Mouse (Mus musculus): ENCODE results near the gene Btbd8. TPM values are rescaled to one million over a fixed set of nuclear protein-coding genes. Genes with fewer than 3 reads are reported as not detected.

Gene Btbd8
- polyA plus RNA-seq (2014; fragmentation: Nextera tagmentation; extraction: Ambion mirVana) = 7.5 and 11.7 TPM in 2 replicates

DNA sequence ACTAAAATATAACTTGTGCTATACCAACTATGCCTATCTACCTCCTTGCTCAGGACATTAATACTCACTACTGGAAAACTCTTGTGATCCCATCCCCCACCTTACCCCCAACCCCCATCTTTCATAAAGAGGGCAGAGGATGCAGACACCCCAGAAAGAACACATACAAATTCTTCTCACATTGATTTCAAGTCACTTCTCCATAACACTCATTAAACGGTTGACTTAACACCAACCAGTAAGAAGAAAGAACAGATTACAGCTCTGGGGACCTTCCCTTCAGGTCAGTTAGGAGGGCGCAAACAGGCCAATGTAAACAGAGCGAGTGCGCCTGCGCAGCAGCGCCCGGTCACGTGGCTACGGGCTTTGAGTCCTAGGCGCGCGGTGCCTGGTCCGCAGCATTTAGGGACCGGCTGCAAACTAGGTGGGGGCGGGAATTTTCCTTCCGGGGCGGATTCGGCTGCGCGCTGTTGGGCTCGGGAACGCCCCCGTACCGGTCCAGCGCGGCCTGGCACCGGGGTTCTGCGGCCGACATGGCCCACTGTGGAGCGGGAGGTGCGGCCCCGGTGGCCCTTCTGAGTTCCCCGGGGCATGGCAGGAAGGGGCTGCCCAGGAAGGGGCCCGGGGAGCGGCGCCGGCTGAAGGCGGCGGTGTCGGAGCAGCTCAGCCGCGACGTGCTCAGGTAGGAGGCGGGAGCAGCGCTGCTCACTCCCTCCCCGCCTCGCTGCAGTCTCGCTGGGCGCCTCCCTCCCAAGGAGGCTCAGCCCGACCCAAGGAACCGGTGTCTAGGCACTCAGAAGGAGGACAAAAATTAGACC, at the start of gene Btbd8:
Gene Btbd8, plus strand, starts transcription at position 534 of the 818 bp plus-strand sequence.
- H3K27ac ChIP-seq (ENCODE audit: low read depth, low read length) = peak within 1 kb of the TSS; percentile 67
- ATAC-seq (ENCODE audit: low FRiP score) = peak; percentile 96
- WGBS = 0% methylated on average over 47 of the region's 51 CpGs

DNA sequence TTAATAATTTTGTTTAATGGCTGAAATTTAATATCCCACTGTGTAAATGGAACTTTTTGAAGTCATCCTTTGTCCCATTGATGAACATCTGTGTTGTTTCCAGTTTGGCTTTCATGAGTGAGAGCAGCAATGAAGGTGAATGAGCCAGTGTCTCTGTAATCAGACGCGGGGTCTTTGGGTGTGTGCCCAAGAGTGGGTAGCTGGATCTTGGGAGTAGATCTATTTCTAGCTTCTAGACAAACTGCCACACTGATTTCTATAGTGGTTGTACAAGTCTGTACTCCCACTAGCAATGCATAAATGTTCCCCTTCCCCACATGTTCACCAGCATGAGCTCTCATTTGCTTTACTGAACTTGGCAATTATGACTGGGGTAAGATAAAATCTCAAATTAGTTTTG, 48.4 kb upstream of the Btbd8 start:
- ATAC-seq (ENCODE audit: low FRiP score) = no peak
- H3K27me3 ChIP-seq (ENCODE audit: control insufficient read depth, insufficient read depth, low read length) = no peaks in the 10 kb centered on the region
- DNase-seq (ENCODE audit: low spot score) = no peak
- no peaks in the 10 kb centered on the region for H3K4me1 ChIP-seq (replicated peaks; ENCODE audit: control insufficient read depth, insufficient read depth, low read length)
- 98% methylated on average over 2 of the region's 2 CpGs for WGBS
- H3K4me3 ChIP-seq (ENCODE audit: low read depth, low read length) = no peak overlapping the region
- no peaks in the 10 kb centered on the region for H3K36me3 ChIP-seq (ENCODE audit: control insufficient read depth, insufficient read depth, low read length)
- no peak overlapping the region for H3K27ac ChIP-seq (ENCODE audit: low read depth, low read length)
- H3K9ac ChIP-seq (ENCODE audit: low read depth, low read length) = no peak overlapping the region
- H3K4me2 ChIP-seq (replicated peaks; ENCODE audit: low read depth, low read length) = no peak overlapping the region
- no peaks in the 10 kb centered on the region for H3K9me3 ChIP-seq (ENCODE audit: control insufficient read depth, low read length)

More for the DNA sequence above, at the start of gene Btbd8:
- Histone ChIP-seq H3K36me3 (ENCODE audit: control insufficient read depth, insufficient read depth, low read length) (no peaks in the 10 kb centered on the region), H3K27me3 (ENCODE audit: control insufficient read depth, insufficient read depth, low read length) (no peaks in the 10 kb centered on the region), H3K9me3 (ENCODE audit: control insufficient read depth, low read length) (no peaks in the 10 kb centered on the region), H3K4me2 (replicated peaks; ENCODE audit: low read depth, low read length) (peak within 1 kb of the TSS; percentile 57), H3K9ac (ENCODE audit: low read depth, low read length) (peak within 1 kb of the TSS; percentile 90), H3K4me1 (replicated peaks; ENCODE audit: control insufficient read depth, insufficient read depth, low read length) (no peaks in the 10 kb centered on the region), H3K4me3 (ENCODE audit: low read depth, low read length) (peak within 1 kb of the TSS; percentile 87)
- peak; percentile 98 for DNase-seq (ENCODE audit: low spot score)

DNA sequence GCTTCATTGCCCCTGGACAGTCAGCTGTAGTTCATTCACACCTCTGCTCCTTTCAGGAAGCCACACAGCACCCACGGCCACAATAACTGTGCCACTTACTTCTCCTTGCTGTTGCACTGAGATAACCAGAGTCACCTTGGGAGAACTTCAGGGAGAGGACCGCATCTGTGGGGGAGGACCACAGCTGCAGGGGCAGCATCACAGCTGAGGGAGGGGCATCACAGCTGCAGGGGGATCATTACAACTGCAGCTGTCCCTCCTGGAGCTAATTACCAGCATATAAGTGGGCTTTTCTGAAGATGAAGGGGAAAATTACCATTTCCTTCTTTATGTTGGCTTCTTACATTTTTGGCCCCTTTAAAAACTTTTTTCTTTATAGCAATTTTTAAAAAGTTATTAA, 43.4 kb upstream of the Btbd8 start:
- H3K4me2 ChIP-seq (replicated peaks; ENCODE audit: low read depth, low read length) = no peak overlapping the region
- no peaks in the 10 kb centered on the region for H3K9me3 ChIP-seq (ENCODE audit: control insufficient read depth, low read length)
- 75% methylated on average over 2 of the region's 2 CpGs for WGBS
- no peak overlapping the region for H3K27ac ChIP-seq (ENCODE audit: low read depth, low read length)
- no peak overlapping the region for H3K4me3 ChIP-seq (ENCODE audit: low read depth, low read length)
- no peaks in the 10 kb centered on the region for H3K4me1 ChIP-seq (replicated peaks; ENCODE audit: control insufficient read depth, insufficient read depth, low read length)
- no peaks in the 10 kb centered on the region for H3K27me3 ChIP-seq (ENCODE audit: control insufficient read depth, insufficient read depth, low read length)
- no peaks in the 10 kb centered on the region for H3K36me3 ChIP-seq (ENCODE audit: control insufficient read depth, insufficient read depth, low read length)
- ATAC-seq (ENCODE audit: low FRiP score) (no peak), DNase-seq (ENCODE audit: low spot score) (no peak)
- H3K9ac ChIP-seq (ENCODE audit: low read depth, low read length) = no peak overlapping the region

DNA sequence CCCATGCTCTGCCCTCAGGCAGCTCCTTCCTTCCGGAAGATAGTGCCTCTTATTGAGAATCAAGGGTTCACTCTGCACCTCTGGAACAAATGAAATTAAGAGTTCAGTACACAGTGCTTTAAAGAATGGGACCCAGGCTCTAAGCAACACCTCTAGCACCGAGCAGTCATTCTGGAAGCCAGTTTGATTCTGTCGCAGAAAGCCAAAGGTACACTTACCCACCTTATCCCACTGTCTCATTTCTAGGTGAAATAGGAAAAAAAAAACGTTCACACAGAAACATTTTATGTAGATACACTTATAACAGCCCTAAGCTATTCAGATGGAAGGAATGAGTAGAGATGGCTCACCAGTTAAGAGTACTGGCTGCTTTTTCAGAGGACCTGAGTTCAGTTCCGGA, 35.4 kb upstream of the Btbd8 start, which contains the start of gene Ephx4:
Gene Ephx4, plus strand, starts transcription at position 301 of the 400 bp plus-strand sequence.
- Histone ChIP-seq H3K9ac (ENCODE audit: low read depth, low read length) (peak within 1 kb of the TSS; percentile 54), H3K4me3 (ENCODE audit: low read depth, low read length) (peak within 1 kb of the TSS; percentile 65), H3K27me3 (ENCODE audit: control insufficient read depth, insufficient read depth, low read length) (peaks cover 6% of the 10 kb centered on the region; the same call in 1 of the 2 replicates), H3K36me3 (ENCODE audit: control insufficient read depth, insufficient read depth, low read length) (no peaks in the 10 kb centered on the region), H3K9me3 (ENCODE audit: control insufficient read depth, low read length) (no peaks in the 10 kb centered on the region), H3K4me2 (replicated peaks; ENCODE audit: low read depth, low read length) (peak within 1 kb of the TSS; percentile 95), H3K4me1 (replicated peaks; ENCODE audit: control insufficient read depth, insufficient read depth, low read length) (0 out of 2 replicates have a peak, but pooled peaks cover 2% of the 10 kb centered on the region), H3K27ac (ENCODE audit: low read depth, low read length) (no peak within 1 kb of the TSS)
- ATAC-seq (ENCODE audit: low FRiP score) = no peak
- no peak for DNase-seq (ENCODE audit: low spot score)
- 22% methylated on average over 5 of the region's 5 CpGs for WGBS

DNA sequence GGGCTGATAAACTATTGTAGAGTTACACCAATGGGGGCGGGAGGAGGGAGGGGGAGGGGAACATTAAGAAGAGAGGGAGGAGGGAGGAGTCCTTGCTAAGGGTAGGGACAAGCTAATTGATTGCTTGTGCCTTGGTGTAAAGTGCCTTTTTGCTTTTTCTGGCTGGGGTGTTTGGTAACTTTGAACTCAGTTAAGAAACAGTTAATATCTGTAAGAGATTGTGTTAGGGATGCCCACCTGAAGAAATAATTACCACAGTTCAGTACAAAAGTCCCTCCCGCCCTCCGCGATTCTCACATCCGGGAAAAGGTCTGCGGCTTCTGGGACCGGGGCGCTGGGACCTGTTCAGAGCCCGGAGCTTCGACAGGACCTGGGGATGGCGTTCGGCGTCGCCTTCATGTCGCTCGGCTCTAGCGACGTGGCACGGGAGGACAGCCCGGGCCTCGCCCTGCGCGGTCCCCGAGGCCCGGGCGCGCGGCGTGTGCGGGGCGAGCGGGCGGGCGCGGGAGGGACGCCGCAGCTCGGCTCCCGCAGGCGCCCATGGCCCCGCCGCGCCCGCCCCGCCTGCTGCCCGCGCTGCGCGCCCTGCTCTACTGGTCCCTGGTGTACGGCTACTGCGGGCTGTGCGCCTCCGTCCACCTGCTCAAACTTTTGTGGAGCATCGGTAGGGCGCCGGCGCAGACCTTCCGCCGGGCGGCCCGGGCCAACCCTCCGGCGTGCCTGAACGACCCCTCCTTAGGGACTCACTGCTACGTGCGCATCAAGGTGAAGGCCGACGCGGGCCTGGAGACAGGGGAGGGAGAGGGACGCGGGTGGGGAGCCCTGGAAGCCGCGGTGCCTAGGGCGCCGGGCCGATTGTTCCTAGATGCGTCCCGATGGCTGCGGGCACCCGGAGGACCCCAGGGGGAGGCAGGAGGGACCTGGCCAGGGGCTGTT, 34.5 kb upstream of the Btbd8 start:
- WGBS = under 1% methylated on average over 72 of the region's 80 CpGs
- Histone ChIP-seq H3K4me2 (replicated peaks; ENCODE audit: low read depth, low read length) (peak overlapping the region; percentile 95), H3K9me3 (ENCODE audit: control insufficient read depth, low read length) (no peaks in the 10 kb centered on the region), H3K27ac (ENCODE audit: low read depth, low read length) (no peak overlapping the region), H3K36me3 (ENCODE audit: control insufficient read depth, insufficient read depth, low read length) (no peaks in the 10 kb centered on the region), H3K4me3 (ENCODE audit: low read depth, low read length) (peak overlapping the region; percentile 65), H3K4me1 (replicated peaks; ENCODE audit: control insufficient read depth, insufficient read depth, low read length) (0 out of 2 replicates have a peak, but pooled peaks cover 2% of the 10 kb centered on the region), H3K27me3 (ENCODE audit: control insufficient read depth, insufficient read depth, low read length) (peaks cover 6% of the 10 kb centered on the region; the same call in 1 of the 2 replicates), H3K9ac (ENCODE audit: low read depth, low read length) (peak overlapping the region; percentile 54)
- DNase-seq (ENCODE audit: low spot score) (peak; percentile 65), ATAC-seq (ENCODE audit: low FRiP score) (peak; percentile 85)

DNA sequence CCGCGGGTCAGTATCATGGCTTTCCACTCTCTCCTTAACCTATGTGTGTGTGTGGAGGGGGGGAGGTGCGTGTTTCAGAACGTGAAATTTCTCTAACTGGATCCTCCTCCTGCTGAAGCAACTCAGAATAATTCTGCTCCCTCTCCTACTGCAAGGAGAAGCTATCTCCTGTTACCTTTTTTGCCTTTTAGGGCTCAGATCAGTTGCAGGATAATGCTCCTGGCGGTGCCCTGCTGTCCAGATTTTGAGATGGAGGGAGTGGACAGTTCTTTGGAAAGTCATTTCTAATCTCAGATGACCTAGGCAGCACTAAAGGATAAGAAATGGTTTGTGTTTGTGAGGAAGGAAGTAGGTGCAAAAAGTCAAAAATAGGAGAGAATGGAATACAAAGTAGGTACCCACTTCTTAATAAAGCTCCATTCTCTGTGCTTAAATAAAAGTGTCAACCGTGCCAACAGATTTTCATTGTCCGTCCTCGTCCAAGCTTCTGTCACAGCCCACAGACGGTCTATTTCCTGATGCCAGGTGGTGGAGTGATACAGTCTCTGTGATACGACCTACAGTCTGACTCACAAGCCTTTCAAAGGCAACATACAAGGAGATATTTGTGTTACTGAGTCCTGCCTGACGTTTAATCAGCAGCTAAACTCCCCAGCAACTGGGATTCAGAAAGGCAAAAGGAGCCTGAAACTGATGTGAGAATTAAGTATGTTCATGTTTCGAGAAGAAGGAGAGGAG, 33.7 kb upstream of the Btbd8 start:
- H3K9me3 ChIP-seq (ENCODE audit: control insufficient read depth, low read length) = no peaks in the 10 kb centered on the region
- peak; percentile 3 for DNase-seq (ENCODE audit: low spot score)
- peaks cover 6% of the 10 kb centered on the region; the same call in 1 of the 2 replicates for H3K27me3 ChIP-seq (ENCODE audit: control insufficient read depth, insufficient read depth, low read length)
- peak overlapping the region; percentile 54 for H3K9ac ChIP-seq (ENCODE audit: low read depth, low read length)
- no peaks in the 10 kb centered on the region for H3K36me3 ChIP-seq (ENCODE audit: control insufficient read depth, insufficient read depth, low read length)
- ATAC-seq (ENCODE audit: low FRiP score) = no peak
- H3K27ac ChIP-seq (ENCODE audit: low read depth, low read length) = no peak overlapping the region
- peak overlapping the region; percentile 95 for H3K4me2 ChIP-seq (replicated peaks; ENCODE audit: low read depth, low read length)
- H3K4me3 ChIP-seq (ENCODE audit: low read depth, low read length) = peak overlapping the region; percentile 65
- WGBS = 34% methylated on average over 12 of the region's 12 CpGs
- H3K4me1 ChIP-seq (replicated peaks; ENCODE audit: control insufficient read depth, insufficient read depth, low read length) = 0 out of 2 replicates have a peak, but pooled peaks cover 2% of the 10 kb centered on the region

DNA sequence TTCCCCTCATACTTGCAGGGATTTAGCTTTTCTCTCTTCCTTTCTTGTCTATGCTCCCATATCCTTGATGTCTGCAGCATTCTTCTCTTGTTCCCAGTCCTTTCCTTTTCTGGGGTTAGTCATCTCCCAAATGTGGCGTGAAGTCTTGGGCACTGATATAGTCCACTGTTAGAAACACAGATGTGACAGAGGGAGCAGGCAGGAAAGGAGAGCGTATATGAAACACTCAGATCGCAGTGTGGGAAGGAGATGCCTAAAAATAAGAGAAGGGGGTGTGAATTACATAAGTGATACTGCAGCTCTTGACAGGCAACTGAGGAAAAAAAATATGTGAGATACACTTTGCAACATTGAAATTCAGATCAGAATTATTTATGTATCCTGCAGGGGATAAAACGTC, 32.4 kb upstream of the Btbd8 start:
- Histone ChIP-seq H3K27me3 (ENCODE audit: control insufficient read depth, insufficient read depth, low read length) (peaks cover 6% of the 10 kb centered on the region; the same call in 1 of the 2 replicates), H3K9me3 (ENCODE audit: control insufficient read depth, low read length) (no peaks in the 10 kb centered on the region), H3K4me2 (replicated peaks; ENCODE audit: low read depth, low read length) (no peak overlapping the region), H3K36me3 (ENCODE audit: control insufficient read depth, insufficient read depth, low read length) (no peaks in the 10 kb centered on the region), H3K9ac (ENCODE audit: low read depth, low read length) (no peak overlapping the region), H3K4me1 (replicated peaks; ENCODE audit: control insufficient read depth, insufficient read depth, low read length) (0 out of 2 replicates have a peak, but pooled peaks cover 2% of the 10 kb centered on the region), H3K4me3 (ENCODE audit: low read depth, low read length) (no peak overlapping the region), H3K27ac (ENCODE audit: low read depth, low read length) (no peak overlapping the region)
- DNase-seq (ENCODE audit: low spot score) (no peak), ATAC-seq (ENCODE audit: low FRiP score) (no peak)
- 89% methylated on average over 4 of the region's 4 CpGs for WGBS

DNA sequence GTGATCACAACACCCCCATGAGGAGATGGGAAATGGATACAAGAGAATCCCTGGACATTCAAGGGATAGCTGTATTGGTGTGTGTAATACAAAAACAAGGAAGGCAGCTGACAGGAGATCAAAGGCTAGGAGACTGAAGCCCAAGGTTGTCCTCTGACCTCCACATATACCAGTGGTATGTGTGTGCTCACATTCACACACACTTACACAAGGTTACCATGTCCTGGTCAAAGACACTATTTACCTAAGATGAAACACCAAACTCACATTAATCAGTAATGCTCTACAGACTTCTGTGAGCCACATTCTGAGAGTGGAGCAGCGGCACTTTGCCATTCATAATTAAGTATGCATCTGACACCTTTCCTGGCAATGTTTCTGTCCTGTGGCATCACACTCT, 27.5 kb upstream of the Btbd8 start:
- H3K27ac ChIP-seq (ENCODE audit: low read depth, low read length) = no peak overlapping the region
- H3K4me3 ChIP-seq (ENCODE audit: low read depth, low read length) = no peak overlapping the region
- H3K9ac ChIP-seq (ENCODE audit: low read depth, low read length) = no peak overlapping the region
- 88% methylated on average over 1 of the region's 1 CpGs for WGBS
- no peak overlapping the region for H3K4me2 ChIP-seq (replicated peaks; ENCODE audit: low read depth, low read length)
- no peaks in the 10 kb centered on the region for H3K27me3 ChIP-seq (ENCODE audit: control insufficient read depth, insufficient read depth, low read length)
- H3K9me3 ChIP-seq (ENCODE audit: control insufficient read depth, low read length) = no peaks in the 10 kb centered on the region
- no peak for ATAC-seq (ENCODE audit: low FRiP score)
- no peak for DNase-seq (ENCODE audit: low spot score)
- H3K36me3 ChIP-seq (ENCODE audit: control insufficient read depth, insufficient read depth, low read length) = no peaks in the 10 kb centered on the region
- no peaks in the 10 kb centered on the region for H3K4me1 ChIP-seq (replicated peaks; ENCODE audit: control insufficient read depth, insufficient read depth, low read length)
